Mouse (Mus musculus) thymus, adult 2 months (tissue): ENCODE data around the gene Trappc3. TPM values are rescaled to one million over a fixed set of nuclear protein-coding genes. Genes with fewer than 3 reads are reported as not detected.

ENCODE experiments used
- DNase-seq: peaks from one replicate; pipeline ENCODE4 v3.0.0; 2021
- H3K27ac ChIP-seq: fragments of 200-500 bp; 2 replicates; pipeline ENCODE4 v1.5.1; 2012; ENCODE audit warnings: low read length, control low read depth; ENCODE audit not compliant: control insufficient read depth, insufficient read depth
- H3K27me3 ChIP-seq: fragments of 200-500 bp; 2 replicates; pipeline ENCODE4 v1.6.1; 2012; ENCODE audit warnings: mild to moderate bottlenecking, low read length, moderate library complexity, mixed read lengths; ENCODE audit not compliant: control insufficient read depth, insufficient read depth
- H3K36me3 ChIP-seq: fragments of 200-500 bp; 2 replicates; pipeline ENCODE4 v1.6.1; 2012; ENCODE audit warnings: mild to moderate bottlenecking, low read length, moderate library complexity; ENCODE audit not compliant: control insufficient read depth, insufficient read depth
- H3K4me1 ChIP-seq: fragments of 200-500 bp; replicated peaks from 2 replicates; pipeline ENCODE4 v1.6.1; 2012; ENCODE audit warnings: low read length; ENCODE audit not compliant: control insufficient read depth, insufficient read depth
- H3K4me3 ChIP-seq: fragments of 200-500 bp; 2 replicates; pipeline ENCODE4 v1.5.1; 2012; ENCODE audit warnings: mild to moderate bottlenecking, low read length, control low read depth, moderate library complexity; ENCODE audit not compliant: control insufficient read depth, insufficient read depth
- CTCF ChIP-seq: fragments of 200-500 bp; IDR thresholded peaks from 2 replicates; pipeline ENCODE4 v1.5.1; 2012; ENCODE audit warnings: mild to moderate bottlenecking, control low read depth, low read length, moderate library complexity, borderline replicate concordance; ENCODE audit not compliant: control insufficient read depth, poor library complexity, insufficient read depth; ENCODE audit errors: extremely low read depth
- POLR2A ChIP-seq: fragments of 200-500 bp; IDR thresholded peaks from 2 replicates; pipeline ENCODE4 v1.6.1; 2012; ENCODE audit warnings: mild to moderate bottlenecking, low read length, control low read depth, moderate library complexity; ENCODE audit not compliant: control insufficient read depth, poor library complexity, insufficient read depth; ENCODE audit errors: extremely low read depth
- WGBS: fragments of 180-500 bp; shearing (Covaris S2); methylation state at CpG from one replicate; pipeline ENCODE4 v1.1.7; 2018; 5-methylcytosine and 5-hydroxymethylcytosine counted together
- polyA plus RNA-seq: library from polyadenylated mRNA; depleted of rRNA; stranded (reverse); fragments of >200 nt; gene quantifications from 2 replicates; pipeline ENCODE4 v1.2.3, GENCODE M21; 2012

Gene Trappc3
- polyA plus RNA-seq, 1 experiment = 55.1 TPM

- 85% methylated on average over 5 of the region's 5 CpGs for WGBS
- TF ChIP-seq POLR2A (no peak), CTCF (no peak)
- Histone ChIP-seq H3K4me1 (peaks cover 17% of the 10 kb centered on the region), H3K36me3 (peaks cover 39% of the 10 kb centered on the region), H3K27me3 (no peaks in the 10 kb centered on the region), H3K27ac (no peak overlapping the region), H3K4me3 (no peak overlapping the region)
- no peak for DNase-seq
Observed at GRCm38 (mm10) chr4:126237721-126238242, 24.3 kb upstream of the Trappc3 start.

GRCm38 (mm10) chr4:126239862-126240475, 22.2 kb upstream of the Trappc3 start:
- H3K36me3 ChIP-seq = peaks cover 22% of the 10 kb centered on the region
- no peaks in the 10 kb centered on the region for H3K27me3 ChIP-seq
- no peak overlapping the region for H3K27ac ChIP-seq
- DNase-seq = no peak
- WGBS = 94% methylated on average over 13 of the region's 13 CpGs
- no peak for TF ChIP-seq POLR2A
- TF ChIP-seq CTCF = no peak
- H3K4me3 ChIP-seq = no peak overlapping the region
- H3K4me1 ChIP-seq = peaks cover 10% of the 10 kb centered on the region

- no peaks in the 10 kb centered on the region for H3K27me3 ChIP-seq
- 76% methylated on average over 9 of the region's 9 CpGs for WGBS
- no peak for TF ChIP-seq CTCF
- no peak for TF ChIP-seq POLR2A
- H3K36me3 ChIP-seq = peaks cover 13% of the 10 kb centered on the region
- no peak overlapping the region for H3K27ac ChIP-seq
- no peaks in the 10 kb centered on the region; the same call in 1 of the 2 replicates for H3K4me1 ChIP-seq
- no peak for DNase-seq
- no peak overlapping the region for H3K4me3 ChIP-seq
Observed at GRCm38 (mm10) chr4:126241956-126242355, 20.2 kb upstream of the Trappc3 start.

- H3K36me3 ChIP-seq = peaks cover 13% of the 10 kb centered on the region
- H3K27me3 ChIP-seq = no peaks in the 10 kb centered on the region
- DNase-seq = no peak
- TF ChIP-seq CTCF = no peak
- TF ChIP-seq POLR2A = no peak
- 98% methylated on average over 6 of the region's 6 CpGs for WGBS
- no peak overlapping the region for H3K4me3 ChIP-seq
- H3K27ac ChIP-seq = no peak overlapping the region
- no peaks in the 10 kb centered on the region; the same call in 1 of the 2 replicates for H3K4me1 ChIP-seq
Observed at GRCm38 (mm10) chr4:126242510-126242909, 19.6 kb upstream of the Trappc3 start.

- H3K4me3 ChIP-seq = no peak overlapping the region
- DNase-seq = no peak
- TF ChIP-seq POLR2A = no peak
- no peak for TF ChIP-seq CTCF
- peaks cover under 1% of the 10 kb centered on the region for H3K4me1 ChIP-seq
- peaks cover 6% of the 10 kb centered on the region for H3K36me3 ChIP-seq
- no peak overlapping the region for H3K27ac ChIP-seq
- 95% methylated on average over 13 of the region's 13 CpGs for WGBS
- H3K27me3 ChIP-seq = no peaks in the 10 kb centered on the region
Observed at GRCm38 (mm10) chr4:126246202-126246889, 15.8 kb upstream of the Trappc3 start.

- Histone ChIP-seq H3K27me3 (no peaks in the 10 kb centered on the region), H3K4me1 (peaks cover 14% of the 10 kb centered on the region), H3K36me3 (no peaks in the 10 kb centered on the region), H3K27ac (no peak overlapping the region), H3K4me3 (no peak overlapping the region)
- TF ChIP-seq CTCF = no peak
- no peak for TF ChIP-seq POLR2A
- no peak for DNase-seq
- 74% methylated on average over 11 of the region's 11 CpGs for WGBS
Observed at GRCm38 (mm10) chr4:126248261-126248868, 13.8 kb upstream of the Trappc3 start.

GRCm38 (mm10) chr4:126250659-126251058, 11.5 kb upstream of the Trappc3 start:
- no peak for DNase-seq
- H3K36me3 ChIP-seq = no peaks in the 10 kb centered on the region
- peaks cover 32% of the 10 kb centered on the region for H3K4me1 ChIP-seq
- H3K4me3 ChIP-seq = no peak overlapping the region
- 86% methylated on average over 4 of the region's 4 CpGs for WGBS
- no peaks in the 10 kb centered on the region for H3K27me3 ChIP-seq
- TF ChIP-seq POLR2A (no peak), CTCF (no peak)
- no peak overlapping the region for H3K27ac ChIP-seq
